Mouse (Mus musculus): ENCODE results near the gene Gm28230.

Gm28230 gene

DNA sequence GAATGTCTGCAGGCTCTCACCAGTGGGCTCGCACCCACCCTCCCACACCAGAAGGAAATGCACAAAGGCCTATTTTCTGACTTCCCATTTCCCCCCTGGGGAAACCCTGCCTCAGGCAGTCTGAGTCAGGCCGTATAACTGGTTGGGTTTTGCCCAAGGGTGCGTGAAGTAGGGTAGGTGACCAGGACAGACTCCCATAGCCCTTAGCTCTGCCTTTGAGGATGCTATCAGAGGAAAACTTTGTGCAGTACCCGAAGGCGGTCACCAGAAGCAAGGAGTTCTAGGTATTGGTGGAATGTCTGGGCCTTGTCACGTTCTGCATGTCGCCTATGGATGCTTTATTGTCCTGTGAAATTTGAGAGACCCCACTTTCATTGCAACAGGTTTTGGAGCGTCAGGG is 3.6 kb upstream of the Gm28230 start:
- no peak for DNase-seq (ENCODE audit: low read depth, low spot score)

DNA sequence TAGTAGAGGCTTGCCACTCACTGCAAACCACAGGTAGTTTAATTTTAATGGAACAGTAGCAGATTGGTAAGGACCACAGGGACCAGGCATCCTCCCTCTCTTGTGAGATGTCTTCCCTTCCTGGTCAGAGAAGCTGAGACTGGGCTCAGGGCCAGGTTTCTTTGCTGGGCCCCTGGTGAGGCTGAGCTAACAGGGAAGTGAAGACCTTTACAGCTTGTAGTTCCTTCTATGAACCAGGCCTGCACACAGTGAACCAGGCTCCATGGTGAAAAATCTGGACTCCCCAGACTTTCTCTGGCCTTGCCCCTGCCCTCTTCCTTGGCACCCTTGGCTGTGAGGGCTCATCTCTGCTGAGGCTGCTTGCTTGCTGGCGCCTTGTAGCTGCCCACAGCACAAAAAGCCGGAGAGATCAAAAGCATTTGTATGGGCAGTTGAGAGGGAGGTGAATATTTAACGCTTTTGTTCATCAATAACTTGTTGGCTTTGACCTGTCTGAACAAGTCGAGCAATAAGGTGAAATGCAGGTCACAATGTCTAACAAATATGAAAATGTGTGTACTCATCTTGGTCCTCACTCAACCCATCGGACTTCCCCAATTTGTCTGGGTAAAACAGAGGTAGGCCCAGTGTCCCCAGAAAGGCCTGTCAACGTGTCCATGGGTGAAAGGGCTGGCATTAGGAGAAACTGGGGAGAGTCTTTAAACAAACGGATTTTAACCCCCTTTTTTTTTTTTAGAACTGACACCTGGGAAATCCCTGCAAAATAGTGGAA is 2.1 kb upstream of the Gm28230 start:
- DNase-seq (ENCODE audit: low read depth, low spot score): no peak

DNA sequence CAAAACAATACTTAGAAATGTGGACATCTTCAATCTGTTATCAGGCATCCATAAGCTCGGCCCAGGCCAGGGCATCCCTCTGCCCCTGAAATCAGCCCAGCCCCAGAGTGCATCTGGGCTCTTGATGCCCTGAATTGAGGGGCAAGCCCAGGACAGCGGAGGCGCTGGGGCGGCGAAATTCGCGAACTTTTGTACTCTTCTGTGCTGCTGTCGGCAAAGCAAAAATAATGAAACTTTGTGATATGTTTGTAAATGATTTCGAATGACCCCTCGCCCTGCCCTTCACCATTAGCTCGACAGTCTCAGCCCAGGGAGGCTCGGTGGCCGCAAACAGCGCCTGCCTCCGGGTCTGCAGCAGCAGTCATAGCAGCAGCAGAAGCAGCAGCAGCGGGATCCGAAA is 1.4 kb upstream of the Gm28230 start:
- no peak for DNase-seq (ENCODE audit: low read depth, low spot score)

DNA sequence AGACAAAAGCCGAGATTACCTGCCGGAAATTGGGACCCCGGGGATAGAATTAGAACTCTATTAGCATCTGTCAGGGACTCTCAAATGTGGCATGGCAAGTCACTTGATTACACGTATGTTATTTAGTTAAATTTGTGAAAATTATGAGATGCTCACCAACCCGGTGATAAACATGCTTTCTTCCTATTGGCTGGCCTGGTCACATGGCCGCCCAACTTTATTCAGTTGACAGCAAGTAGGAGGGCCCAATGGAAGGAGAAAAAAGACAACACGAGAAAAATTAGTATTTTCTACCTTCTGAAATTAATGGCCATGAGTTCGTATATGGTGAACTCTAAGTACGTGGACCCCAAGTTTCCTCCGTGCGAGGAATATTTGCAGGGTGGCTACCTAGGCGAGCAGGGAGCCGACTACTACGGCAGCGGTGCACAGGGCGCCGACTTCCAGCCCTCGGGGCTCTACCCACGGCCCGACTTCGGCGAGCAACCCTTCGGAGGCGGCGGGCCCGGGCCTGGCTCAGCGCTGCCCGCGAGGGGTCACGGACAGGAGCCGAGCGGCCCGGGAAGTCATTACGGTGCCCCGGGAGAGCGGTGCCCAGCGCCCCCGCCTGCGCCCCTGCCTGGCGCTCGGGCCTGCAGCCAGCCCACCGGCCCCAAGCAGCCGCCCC is 578 bp downstream of the Gm28230 start:
- peak; percentile 51 for DNase-seq (ENCODE audit: low read depth, low spot score)

DNA sequence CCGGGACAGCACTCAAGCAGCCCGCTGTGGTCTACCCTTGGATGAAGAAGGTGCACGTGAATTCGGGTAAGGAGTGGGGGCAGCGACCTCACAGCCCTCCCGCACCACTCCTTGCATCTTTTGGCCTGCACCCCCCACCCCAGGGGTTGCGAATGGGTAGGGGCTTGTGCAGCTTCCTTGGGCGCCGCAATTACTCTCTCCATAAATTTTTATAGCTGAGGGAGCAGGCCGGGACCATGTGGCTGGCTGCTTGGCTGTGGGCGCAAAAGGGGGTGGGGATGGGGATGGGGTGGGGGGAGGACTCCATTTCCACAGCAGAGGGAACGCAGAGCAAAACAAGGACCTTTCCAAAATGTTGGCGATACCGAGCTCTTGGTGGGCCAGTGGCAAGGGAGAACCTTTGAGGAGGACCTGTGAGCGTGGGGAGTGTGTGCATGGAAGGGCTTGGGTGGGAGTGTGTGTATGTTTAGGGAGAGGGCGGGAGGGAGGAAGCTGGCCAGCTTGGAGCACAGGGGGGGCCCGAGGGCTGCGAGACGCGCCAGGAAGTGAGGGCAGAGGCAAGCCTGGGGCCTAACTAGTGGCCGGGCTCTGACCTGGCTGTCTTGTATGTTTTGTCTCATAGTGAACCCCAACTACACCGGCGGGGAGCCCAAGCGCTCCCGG is 1.2 kb downstream of the Gm28230 start:
- DNase-seq (ENCODE audit: low read depth, low spot score): no peak

DNA sequence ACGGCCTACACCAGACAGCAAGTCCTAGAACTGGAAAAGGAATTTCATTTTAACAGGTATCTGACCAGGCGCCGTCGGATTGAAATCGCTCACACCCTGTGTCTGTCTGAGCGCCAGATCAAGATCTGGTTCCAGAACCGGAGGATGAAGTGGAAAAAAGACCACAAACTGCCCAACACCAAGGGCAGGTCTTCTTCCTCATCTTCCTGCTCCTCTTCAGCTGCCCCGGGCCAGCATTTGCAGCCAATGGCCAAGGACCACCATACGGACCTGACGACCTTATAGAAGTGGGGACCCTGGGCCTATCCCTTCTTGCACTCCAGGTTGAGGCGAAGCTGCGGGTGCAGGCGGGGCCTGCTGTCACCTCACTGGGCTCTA is 1.8 kb downstream of the Gm28230 start:
- DNase-seq (ENCODE audit: low read depth, low spot score): no peak

DNA sequence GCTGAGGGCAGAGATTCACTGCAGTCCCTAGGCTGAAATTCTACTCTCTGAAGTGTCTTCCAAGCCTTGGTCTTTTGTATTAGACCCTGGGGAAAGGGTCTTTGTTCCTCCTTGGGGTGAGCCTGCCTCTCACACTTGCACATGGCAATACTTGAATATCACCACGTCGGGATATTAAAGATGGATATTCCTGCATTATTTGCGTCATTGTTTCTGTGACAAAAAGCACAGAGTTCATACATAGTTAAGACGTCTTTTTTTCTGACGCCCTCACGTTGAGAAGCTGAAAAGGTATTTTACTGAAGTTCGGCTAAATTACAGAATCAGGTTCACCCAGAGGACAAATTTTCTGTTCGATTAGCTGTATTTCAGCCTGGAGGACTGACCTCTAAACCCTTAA is 3.8 kb downstream of the Gm28230 start:
- DNase-seq (ENCODE audit: low read depth, low spot score): no peak

DNA sequence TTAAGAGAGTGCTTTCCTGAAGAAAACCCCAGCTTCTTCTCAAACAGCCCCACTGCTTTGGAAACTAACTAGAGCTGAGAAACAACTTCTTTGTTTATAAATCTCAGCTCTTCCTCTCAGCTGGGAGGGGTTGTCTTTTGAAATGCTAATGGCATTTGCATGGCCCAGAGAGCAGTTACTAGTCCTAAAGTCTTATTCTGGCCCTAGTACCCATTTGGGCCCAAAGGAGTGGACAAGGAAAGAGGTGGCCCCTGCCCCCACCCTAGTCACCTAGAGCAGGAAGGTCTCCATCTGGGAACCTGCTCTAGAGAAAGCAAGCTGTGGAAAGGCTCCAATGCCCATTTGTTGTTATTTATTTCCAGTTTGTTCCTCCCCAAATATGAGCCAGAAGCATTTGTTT is 4.5 kb downstream of the Gm28230 start:
- peak; percentile 49 for DNase-seq (ENCODE audit: low read depth, low spot score)

DNA sequence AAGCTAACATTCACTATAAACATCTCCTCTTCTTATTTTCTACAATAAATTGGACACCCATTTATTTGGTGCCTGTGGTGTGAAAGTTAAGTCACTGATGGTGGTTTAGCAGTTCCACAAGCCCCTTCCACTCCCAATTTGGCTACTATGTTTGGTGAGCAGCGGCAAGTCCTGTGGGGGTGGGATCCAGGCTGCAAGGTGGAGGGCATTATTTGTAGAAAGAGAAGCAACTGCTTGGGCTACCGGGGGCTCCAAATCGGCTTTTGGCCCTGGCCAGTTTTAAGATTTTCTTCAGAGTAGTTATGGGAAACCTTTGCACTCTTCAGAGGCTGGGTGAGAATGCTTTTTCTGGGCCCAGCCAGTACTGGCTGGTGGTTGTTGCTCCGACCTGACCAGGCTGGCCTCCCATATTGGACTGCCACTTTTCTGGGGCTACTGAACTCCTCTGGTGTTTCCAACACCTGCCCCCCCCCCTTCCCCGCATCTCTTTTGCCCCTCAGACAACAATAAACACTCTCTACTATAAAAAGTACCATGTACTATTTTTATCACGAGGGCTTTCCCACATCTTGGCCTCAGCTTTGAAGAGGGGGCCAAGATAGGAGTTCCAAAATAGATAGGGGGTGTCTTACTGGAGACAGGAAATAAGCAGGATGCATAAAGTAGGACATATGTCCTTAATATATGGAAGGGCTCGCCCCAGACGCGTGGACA is 5.4 kb downstream of the Gm28230 start:
- DNase-seq (ENCODE audit: low read depth, low spot score): no peak

DNA sequence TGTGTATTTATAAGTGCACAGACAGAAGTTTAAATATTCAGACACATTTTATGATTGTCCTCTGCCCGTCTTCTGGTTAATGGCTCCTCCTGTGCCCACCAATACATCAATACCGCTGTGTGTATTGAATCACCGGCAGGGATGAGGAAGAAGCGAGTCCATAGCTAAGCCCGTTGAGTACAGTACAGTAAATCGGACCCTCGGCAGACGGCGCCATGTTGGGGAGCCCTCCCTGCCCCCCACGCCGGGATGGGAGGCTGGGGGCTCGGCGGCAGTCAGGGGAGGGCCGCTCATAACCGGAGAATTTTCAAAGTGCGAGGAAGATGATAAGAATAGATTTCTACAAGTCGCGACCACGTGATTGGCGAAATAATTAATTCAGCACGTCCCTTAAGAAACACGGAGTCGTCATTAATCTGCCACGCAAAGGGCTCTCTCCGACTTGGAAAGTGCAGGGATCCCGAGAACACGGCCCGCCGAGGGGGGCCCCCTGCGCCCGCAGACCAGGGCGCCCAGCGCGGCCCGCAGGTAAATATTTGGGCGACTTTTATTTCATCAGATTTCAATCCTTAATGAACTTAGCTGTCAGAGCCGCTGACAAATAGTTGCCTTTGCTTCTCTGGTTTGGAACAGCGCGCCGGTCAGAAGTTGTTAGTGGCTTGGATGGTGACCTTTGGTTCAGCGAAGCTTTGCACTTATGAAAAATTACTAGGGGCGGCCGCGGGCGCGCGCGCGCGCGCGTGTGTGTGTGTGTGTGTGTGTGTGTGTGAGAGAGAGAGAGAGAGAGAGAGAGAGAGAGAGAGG is 6.2 kb downstream of the Gm28230 start:
- DNase-seq (ENCODE audit: low read depth, low spot score): no peak

DNA sequence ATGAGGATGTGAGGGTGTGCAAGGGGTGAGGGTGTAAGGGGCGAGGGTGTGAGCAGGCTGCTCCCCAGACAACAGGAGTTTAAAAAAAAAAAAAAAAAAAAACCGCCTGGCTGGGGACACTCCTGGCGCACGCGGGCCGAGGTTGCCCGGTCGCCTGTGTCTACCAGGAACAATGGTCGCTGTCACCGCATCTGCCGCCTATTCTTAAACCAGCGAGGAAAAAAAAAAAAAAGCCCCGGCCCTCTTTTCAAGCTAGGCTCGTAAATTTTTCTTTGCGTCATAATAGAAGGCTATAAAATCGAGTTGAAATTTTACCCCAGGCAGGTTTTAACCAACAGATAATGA is 6.8 kb downstream of the Gm28230 start:
- no peak for DNase-seq (ENCODE audit: low read depth, low spot score)

DNA sequence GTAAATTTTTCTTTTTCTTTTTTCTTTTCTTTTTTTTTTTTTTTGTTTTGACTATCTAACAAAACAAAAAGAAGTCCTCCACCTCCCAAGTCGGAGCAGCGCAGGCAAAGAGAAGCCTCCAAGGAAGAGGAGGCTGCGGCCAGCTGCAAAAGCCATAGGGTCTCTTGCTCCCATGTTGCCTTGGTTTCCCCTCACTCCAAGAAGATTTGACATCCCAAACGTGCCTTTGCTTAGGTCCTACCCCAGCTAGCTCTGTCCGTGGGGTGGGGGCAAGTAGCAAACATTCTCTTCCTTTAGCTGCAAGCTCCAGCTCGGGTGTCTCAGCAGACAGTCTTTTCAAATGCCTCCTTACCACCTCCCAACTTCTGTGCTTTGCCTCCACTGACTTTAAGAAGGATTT is 7.2 kb downstream of the Gm28230 start:
- no peak for DNase-seq (ENCODE audit: low read depth, low spot score)

DNA sequence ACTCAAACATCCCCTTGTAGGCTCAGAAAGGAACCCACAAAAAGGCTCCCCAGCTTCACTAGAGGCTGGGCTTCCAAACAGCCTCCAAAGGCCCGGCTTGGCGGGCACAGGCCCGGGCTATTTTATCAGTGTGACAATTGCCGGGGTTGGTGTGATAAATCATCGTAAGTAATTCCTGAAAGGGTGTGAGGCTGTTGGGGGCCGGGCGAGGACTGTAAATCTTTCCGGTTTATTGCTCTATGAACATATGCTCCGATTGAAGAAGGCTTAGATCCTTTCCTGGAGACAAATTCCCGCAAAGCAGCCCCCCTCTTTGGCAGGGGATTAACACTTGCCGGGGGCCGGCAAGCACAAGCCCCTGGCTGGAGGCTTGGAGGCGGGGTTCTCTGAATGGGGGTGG is 7.9 kb downstream of the Gm28230 start:
- DNase-seq (ENCODE audit: low read depth, low spot score): no peak

DNA sequence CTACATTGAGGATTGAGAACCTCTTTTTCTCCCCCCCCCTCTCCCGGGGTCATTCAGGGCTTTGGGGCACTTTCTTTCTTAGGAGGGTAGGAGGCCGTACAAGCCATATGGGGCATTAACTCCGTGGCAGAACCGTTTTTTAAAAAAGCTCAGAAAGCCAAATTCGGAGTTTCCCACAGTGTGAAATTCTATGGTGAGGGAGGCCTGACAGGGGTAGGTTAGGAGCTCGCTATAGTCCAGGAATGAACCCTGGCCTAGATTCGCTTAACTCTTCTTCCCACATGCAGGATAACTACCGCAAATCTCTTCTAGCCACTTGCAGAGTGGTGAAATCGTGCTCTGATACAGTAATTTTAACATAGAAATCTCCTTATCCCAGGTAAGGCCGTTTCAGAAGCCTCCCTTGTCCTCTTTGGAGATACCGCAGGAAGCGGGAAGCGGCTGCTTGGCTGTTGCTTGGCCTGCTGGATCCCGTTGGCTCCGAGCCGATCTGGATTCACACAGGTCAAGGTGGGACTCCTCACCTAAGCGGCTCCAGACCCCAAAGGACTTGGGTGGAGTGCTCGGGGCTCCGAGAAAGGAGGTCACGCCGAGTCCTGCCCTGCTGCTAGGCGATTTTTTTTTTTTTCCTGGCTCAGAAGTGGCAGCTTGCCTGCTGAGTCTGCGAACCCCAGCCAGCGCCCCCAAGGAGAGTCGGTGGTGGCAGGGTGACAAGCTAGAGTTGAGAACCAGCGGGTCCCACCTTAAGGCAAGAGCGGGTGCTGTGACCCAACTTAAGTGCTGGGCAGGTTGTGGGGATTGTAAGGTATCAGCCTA is 8.7 kb downstream of the Gm28230 start:
- no peak for DNase-seq (ENCODE audit: low read depth, low spot score)

DNA sequence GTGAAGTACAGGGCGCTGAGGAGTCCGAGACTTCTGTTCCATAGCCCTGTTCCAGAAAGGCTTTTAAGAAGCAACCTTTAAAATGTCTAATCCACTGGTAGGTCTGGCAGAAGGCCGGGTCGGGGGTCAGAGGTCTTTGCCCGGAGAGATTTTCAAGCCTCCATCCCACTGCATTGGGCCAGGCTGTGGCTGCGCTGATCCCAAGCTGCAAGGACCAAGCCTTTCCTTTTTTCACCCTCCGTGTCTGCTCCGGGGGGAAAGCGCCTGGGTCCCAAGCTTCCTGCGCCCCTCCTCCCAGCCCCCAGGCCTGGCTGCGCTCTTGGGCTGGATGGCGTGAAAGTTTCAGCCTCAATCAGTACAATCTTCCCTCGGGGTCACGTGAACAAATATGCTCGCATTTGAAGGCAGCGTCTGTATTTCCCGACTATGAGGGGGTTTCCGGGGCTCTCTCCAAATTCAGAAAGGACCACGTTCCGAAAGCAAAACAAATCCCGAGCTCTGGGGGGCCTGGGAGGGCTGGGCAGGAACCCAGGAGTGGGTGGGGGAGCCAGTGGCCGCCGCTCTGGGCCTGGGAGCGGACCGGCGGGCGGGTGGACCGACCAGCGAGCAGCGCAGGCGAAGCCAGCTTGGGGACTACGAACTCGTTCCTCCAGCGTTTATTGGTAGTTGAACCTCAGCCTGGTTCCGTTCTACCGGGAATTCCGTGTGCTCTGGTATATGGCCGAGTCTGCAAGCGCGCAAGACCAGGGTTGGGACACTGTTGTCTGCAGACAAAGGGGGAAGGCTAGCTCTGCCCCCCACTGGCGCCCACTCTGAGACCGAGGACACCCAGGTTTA is 9.5 kb downstream of the Gm28230 start:
- DNase-seq (ENCODE audit: low read depth, low spot score): no peak

DNA sequence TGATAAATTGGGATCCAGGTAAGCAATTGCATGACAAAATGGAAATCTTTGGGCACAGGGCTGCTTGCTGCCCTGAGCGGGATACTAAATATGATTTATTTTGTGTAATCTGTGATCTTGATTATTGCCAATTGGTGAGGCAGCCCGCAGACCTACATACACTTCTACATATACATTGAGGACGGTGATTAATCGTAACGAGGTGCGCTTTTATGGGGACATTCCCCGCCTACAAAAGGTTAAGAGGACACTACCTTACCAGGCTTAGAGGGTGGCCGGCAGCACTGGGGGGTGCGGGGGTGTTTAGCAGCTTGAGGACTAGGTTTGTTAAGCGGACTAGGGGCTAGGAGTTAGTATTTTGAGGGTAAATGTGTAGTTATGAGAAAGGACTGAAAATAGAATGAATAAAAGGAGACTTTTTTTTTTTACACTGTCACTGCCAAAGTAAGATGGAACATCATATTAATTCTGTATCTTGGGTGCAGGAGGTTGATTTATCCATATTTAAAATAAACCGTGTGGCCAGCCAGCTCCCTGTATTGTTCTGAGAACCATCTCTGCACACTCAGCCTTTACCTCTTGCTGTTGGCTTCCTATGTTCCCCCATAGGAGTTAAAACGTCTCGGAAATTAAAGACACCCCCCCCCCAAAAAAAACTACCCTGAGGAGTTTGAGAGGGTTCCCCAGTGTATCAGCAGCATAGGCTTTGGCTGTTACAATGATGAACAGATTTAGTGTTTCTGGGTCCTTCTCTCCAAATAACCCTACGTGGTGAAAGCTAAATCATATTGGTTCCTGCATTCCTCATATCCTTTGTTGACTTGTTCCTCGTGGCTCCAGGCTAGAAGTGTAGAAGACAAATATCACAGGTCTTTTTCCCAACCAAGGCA is 10.4 kb downstream of the Gm28230 start:
- DNase-seq (ENCODE audit: low read depth, low spot score): no peak

DNA sequence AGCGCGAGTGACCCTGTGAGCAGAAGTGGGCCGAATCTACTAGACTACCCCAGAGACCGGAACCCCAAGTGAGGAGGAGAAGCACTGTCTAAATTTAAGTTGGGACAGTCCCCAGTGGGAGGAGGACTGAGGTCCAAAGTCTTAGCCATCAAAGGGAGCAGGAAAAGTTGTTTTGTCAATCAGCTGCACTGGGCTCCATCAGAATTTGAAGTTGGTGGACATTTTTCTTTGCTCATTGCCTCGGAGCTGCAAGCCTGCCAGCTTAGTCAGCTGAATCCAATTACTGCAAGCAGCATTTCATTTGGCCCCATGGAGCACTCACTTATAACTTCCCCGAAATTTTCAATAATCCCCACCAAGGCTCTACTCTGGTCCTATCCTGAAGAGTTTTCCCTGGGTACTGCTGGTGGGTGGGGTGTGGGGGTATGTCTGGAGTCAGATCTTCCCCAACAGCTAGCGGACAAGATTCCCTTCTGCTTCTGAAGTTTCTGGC is 11.1 kb downstream of the Gm28230 start:
- DNase-seq (ENCODE audit: low read depth, low spot score): no peak

DNA sequence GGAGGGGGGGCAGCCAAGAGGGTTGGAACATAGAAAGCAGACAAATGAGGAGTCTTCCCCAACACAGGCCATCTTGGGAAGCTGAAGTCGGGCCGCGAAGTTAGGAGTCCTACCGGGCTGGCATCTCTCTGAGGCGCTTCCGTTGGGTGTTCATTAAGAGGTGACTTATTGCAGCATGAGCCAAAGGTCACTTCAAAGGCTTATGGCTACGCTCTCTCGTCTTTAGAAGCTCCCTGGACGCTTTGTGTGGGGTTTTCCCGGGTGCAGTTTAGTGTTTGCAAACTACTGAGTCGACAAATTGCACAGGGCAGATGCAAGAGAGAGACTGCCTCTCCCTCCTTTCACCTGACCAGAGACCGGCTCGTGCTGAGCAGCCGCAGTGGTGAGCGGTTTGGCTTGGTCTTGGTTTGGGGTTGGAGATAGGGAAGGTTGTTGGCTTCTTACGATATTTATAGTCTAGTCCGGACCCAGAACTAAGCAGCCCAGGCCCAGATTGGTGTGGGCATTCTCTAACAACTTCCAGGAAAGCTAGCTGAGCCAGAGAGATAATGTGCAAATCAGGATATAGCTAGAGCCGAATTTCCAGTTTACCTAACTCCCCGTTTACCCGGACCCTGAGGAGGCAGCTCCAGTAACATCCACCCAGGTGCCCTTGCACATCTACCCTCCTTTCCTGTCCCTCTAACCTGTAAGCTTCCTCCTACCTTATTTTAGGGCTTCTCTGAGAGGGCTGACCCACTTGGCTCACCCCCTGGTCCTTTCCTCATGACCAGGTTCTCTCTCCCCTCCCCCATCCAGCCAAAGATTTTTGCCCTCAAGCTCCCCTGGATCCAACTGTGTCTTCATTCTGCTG is 12.3 kb downstream of the Gm28230 start:
- no peak for DNase-seq (ENCODE audit: low read depth, low spot score)

All from R1 (cell line).